Mouse (Mus musculus) embryonic fibroblast, embryonic 13.5 days (primary cell): ENCODE data around the gene Npepps.

Source experiments
- CTCF ChIP-seq: IDR thresholded peaks from 2 replicates; pipeline ENCODE4 v1.5.1; 2011; ENCODE audit warnings: mild to moderate bottlenecking, control low read depth, low read length, moderate library complexity, borderline replicate concordance; ENCODE audit not compliant: insufficient read depth
- POLR2A ChIP-seq: IDR thresholded peaks from 2 replicates; pipeline ENCODE4 v1.6.1; 2011; ENCODE audit warnings: low read depth, mild to moderate bottlenecking, control low read depth, low read length, moderate library complexity

- TF ChIP-seq CTCF (no peak), POLR2A (no peak)
Observed at GRCm38 (mm10) chr11:97192621-97192951, 87.9 kb downstream of the Npepps start.
